ENCODE assay signal across 8 mouse cellular contexts in the genomic region with DNA sequence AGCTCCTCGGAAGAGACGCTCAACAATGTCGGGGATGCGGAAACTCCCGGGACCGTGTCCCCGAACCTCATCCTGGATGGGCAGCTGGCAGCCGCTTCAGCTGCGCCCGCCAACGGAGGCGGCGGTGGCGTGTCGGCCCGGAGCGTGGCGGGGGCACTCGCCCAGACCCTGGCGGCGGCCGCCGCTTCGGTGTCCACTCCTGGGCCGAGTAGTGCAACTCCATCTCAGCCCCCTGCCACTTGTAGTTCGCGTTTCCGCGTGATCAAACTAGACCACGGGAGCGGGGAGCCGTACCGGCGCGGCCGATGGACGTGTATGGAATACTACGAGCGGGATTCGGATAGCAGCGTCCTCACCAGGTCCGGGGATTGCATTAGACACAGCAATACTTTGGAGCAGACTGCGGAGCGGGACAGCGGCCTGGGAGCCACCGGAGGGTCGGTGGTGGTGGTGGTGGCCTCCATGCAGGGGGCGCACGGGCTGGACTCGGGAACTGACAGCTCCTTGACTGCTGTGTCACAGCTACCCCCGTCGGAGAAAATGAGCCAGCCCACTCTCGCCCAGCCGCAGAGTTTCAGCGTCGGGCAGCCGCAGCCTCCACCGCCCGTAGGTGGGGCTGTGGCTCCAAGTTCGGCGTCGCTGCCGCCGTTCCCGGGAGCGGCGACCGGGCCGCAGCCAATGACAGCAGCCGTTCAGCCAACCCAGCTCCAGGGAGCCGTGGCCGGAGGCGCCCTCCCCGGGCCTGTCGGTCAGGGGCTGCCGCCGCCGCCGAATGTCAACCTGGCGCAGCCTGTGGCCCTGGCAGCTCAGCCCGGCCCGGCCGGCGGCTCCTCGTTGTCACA. TPM values are rescaled to one million over a fixed set of nuclear protein-coding genes. Genes with fewer than 3 reads are reported as not detected.
DNase-seq lines count a peak whose midpoint lies in the region; ATAC-seq lines count a peak whose summit lies in the region.

No protein-coding gene starts in this region.

- peak overlapping the region; percentile 85 for H3K4me3 ChIP-seq in hindbrain, embryonic 13.5 days

- ATAC-seq in hindbrain, embryonic 13.5 days (ENCODE audit: low FRiP score): peak; percentile 82

- H3K9me3 ChIP-seq in hindbrain, embryonic 13.5 days: no peaks in the 10 kb centered on the region

- H3K4me2 ChIP-seq in hindbrain, embryonic 13.5 days: peak overlapping the region; percentile 97

- WGBS in hindbrain, embryonic 13.5 days: under 1% methylated on average over 83 of the region's 85 CpGs

- H3K4me1 ChIP-seq in hindbrain, embryonic 13.5 days (replicated peaks): peaks cover 29% of the 10 kb centered on the region

- peak; percentile 76 for DNase-seq in NIH3T3 (ENCODE audit: low read depth)
- peak; percentile 88 to 89 for DNase-seq in cerebellum, postnatal 10 days
- peak; percentile 59 to 75 for DNase-seq in frontal cortex, postnatal 14 days (ENCODE audit: low spot score in 2 of 2)
- peak; percentile 69 to 77 for DNase-seq in left cerebral cortex, adult 18-20 months (ENCODE audit: low spot score in 2 of 2)
- DNase-seq in lung, postnatal 4 days: peak; percentile 90 to 92
- DNase-seq in retina, postnatal 1 day: peak; percentile 92
- peak; percentile 71 to 77 for DNase-seq in urinary bladder, adult 18-20 months (ENCODE audit: low spot score in 2 of 2)

- H3K27me3 ChIP-seq in hindbrain, embryonic 13.5 days: no peaks in the 10 kb centered on the region

- H3K9ac ChIP-seq in hindbrain, embryonic 13.5 days: peak overlapping the region; percentile 98

- H3K36me3 ChIP-seq in hindbrain, embryonic 13.5 days: no peaks in the 10 kb centered on the region

- H3K27ac ChIP-seq in hindbrain, embryonic 13.5 days: peak overlapping the region; percentile 99

RNA-seq across cellular contexts. Expression of a gene that starts 1.6 kb away (rescaled TPM):
- polyA plus RNA-seq in hindbrain, embryonic 13.5 days (2015; fragmentation: Nextera tagmentation; extraction: Ambion mirVana): 8.2 and 8.6 TPM in 2 replicates
- 10 to 100 TPM; 37.4 to 38.8 TPM for total RNA-seq in left cerebral cortex, adult 18-20 months (2021)

Comparison
In these comparisons a context has a peak if more than half of its experiments do, and no peak if none do; other contexts are left out.
1. Peak in every context shown above with its lines: DNase-seq, ATAC-seq, H3K4me3 ChIP-seq and H3K27ac ChIP-seq.